Mouse (Mus musculus) MEL (cell line): ENCODE measurements around the gene Aph1c. TPM values are rescaled to one million over a fixed set of nuclear protein-coding genes. Genes with fewer than 3 reads are reported as not detected.

Experiments used
- DNase-seq: peaks from one replicate; pipeline ENCODE4 v3.0.0; 2011; ENCODE audit warnings: low read depth, low spot score
- H3K27ac ChIP-seq: 2 replicates; pipeline ENCODE4 v1.5.1; 2012; ENCODE audit warnings: low read depth, mild to moderate bottlenecking, control low read depth, low read length, moderate library complexity; ENCODE audit not compliant: control insufficient read depth
- H3K27me3 ChIP-seq, 2 experiments: fragments of 150-350 bp in 1 of 2; sonication (generic) in 1 of 2; 2 replicates each; pipeline ENCODE4 v1.6.1; 2012; ENCODE audit warnings: low read length in 2 of 2, mild to moderate bottlenecking in 2 of 2, improper control_type of control experiment in 1 of 2, moderate library complexity in 1 of 2; ENCODE audit not compliant: insufficient read depth in 2 of 2, control insufficient read depth in 1 of 2
- H3K36me3 ChIP-seq, 2 experiments: 2 replicates each; pipeline ENCODE4 v1.6.1; 2012 to 2014; ENCODE audit warnings: low read length in 2 of 2, improper control_type of control experiment in 1 of 2, inconsistent platforms in 1 of 2, mild to moderate bottlenecking in 1 of 2; ENCODE audit not compliant: insufficient read depth in 2 of 2, control insufficient read depth in 1 of 2
- H3K4me1 ChIP-seq, 2 experiments: fragments of 150-350 bp in 1 of 2; sonication (generic) in 1 of 2; 2 replicates each; pipeline ENCODE4 v1.6.1; 2012; ENCODE audit warnings: low read length in 2 of 2, improper control_type of control experiment in 1 of 2, mild to moderate bottlenecking in 1 of 2; ENCODE audit not compliant: insufficient read depth in 2 of 2, control insufficient read depth in 1 of 2
- H3K4me3 ChIP-seq, 2 experiments: fragments of 150-350 bp in 1 of 2; sonication (generic) in 1 of 2; 2 replicates each; pipeline ENCODE4 v1.5.1; 2012; ENCODE audit warnings: low read depth in 2 of 2, low read length in 2 of 2, mild to moderate bottlenecking in 2 of 2, moderate library complexity in 2 of 2, control low read depth in 1 of 2, improper control_type of control experiment in 1 of 2; ENCODE audit not compliant: control insufficient read depth in 1 of 2, insufficient read depth in 1 of 2
- H3K79me2 ChIP-seq: 2 replicates; pipeline ENCODE4 v1.6.1; 2012; ENCODE audit warnings: mild to moderate bottlenecking, low read length, moderate library complexity; ENCODE audit not compliant: control insufficient read depth, poor library complexity, insufficient read depth
- H3K9ac ChIP-seq: 2 replicates; pipeline ENCODE4 v1.6.1; 2012; ENCODE audit warnings: low read depth, mild to moderate bottlenecking, control low read depth, low read length, moderate library complexity; ENCODE audit not compliant: control insufficient read depth, poor library complexity, severe bottlenecking
- H3K9me3 ChIP-seq: fragments of 150-350 bp; sonication (generic); replicated peaks from 2 replicates; pipeline ENCODE4 v1.6.1; 2012; ENCODE audit warnings: mild to moderate bottlenecking, low read length, improper control_type of control experiment, moderate library complexity; ENCODE audit not compliant: insufficient read depth
- BHLHE40 ChIP-seq: IDR thresholded peaks from 2 replicates; pipeline ENCODE4 v1.6.1; 2012; ENCODE audit warnings: low read depth, mild to moderate bottlenecking, inconsistent platforms, low read length, improper control_type of control experiment, borderline replicate concordance
- CTCF ChIP-seq, 3 experiments: IDR thresholded peaks in 2 of 3; conservative IDR thresholded peaks in 1 of 3; 2 replicates each; pipeline ENCODE4 v1.5.1; 2011 to 2012; ENCODE audit warnings: low read length in 3 of 3, low read depth in 2 of 3, mild to moderate bottlenecking in 2 of 3, improper control_type of control experiment in 1 of 3, inconsistent platforms in 1 of 3, mixed read lengths in 1 of 3, moderate library complexity in 1 of 3; ENCODE audit not compliant: control insufficient read depth in 1 of 3, insufficient read depth in 1 of 3, poor library complexity in 1 of 3, severe bottlenecking in 1 of 3
- E2F4 ChIP-seq: IDR thresholded peaks from 2 replicates; pipeline ENCODE4 v1.6.1; 2011; ENCODE audit warnings: low read depth, low read length, improper control_type of control experiment, borderline replicate concordance
- ELF1 ChIP-seq: IDR thresholded peaks from 2 replicates; pipeline ENCODE4 v1.6.1; 2014; ENCODE audit warnings: low read depth, mild to moderate bottlenecking, inconsistent platforms, low read length, improper control_type of control experiment, moderate library complexity
- EP300 ChIP-seq, 2 experiments: IDR thresholded peaks; 2 replicates each; pipeline ENCODE4 v1.6.1; 2011; ENCODE audit warnings: improper control_type of control experiment in 2 of 2, low read length in 2 of 2, low read depth in 1 of 2, mild to moderate bottlenecking in 1 of 2
- GATA1 ChIP-seq: IDR thresholded peaks from 2 replicates; pipeline ENCODE4 v1.6.1; 2011; ENCODE audit warnings: low read depth, low read length, improper control_type of control experiment
- JUND ChIP-seq: IDR thresholded peaks from 2 replicates; pipeline ENCODE4 v1.6.1; 2011; ENCODE audit warnings: low read depth, mild to moderate bottlenecking, improper control_type of control experiment, low read length
- MEF2A ChIP-seq: IDR thresholded peaks from 2 replicates; pipeline ENCODE4 v1.6.1; 2014; ENCODE audit warnings: low read depth, mild to moderate bottlenecking, inconsistent platforms, low read length, improper control_type of control experiment; ENCODE audit not compliant: poor library complexity, insufficient replicate concordance, severe bottlenecking; ENCODE audit errors: extremely low read depth
- MXI1 ChIP-seq: IDR thresholded peaks from 2 replicates; pipeline ENCODE4 v1.6.1; 2011; ENCODE audit warnings: mild to moderate bottlenecking, low read depth, low read length, improper control_type of control experiment
- NELFE ChIP-seq: IDR thresholded peaks from 2 replicates; pipeline ENCODE4 v1.6.1; 2011; ENCODE audit warnings: low read depth, low read length, improper control_type of control experiment
- POLR2AphosphoS2 ChIP-seq: IDR thresholded peaks from 2 replicates; pipeline ENCODE4 v1.6.1; 2011; ENCODE audit warnings: low read length, improper control_type of control experiment
- RAD21 ChIP-seq: IDR thresholded peaks from 2 replicates; pipeline ENCODE4 v1.6.1; 2011; ENCODE audit warnings: mild to moderate bottlenecking, low read depth, low read length, improper control_type of control experiment
- RCOR1 ChIP-seq: IDR thresholded peaks from 2 replicates; pipeline ENCODE4 v1.6.1; 2012; ENCODE audit warnings: low read depth, mild to moderate bottlenecking, inconsistent platforms, low read length, improper control_type of control experiment
- SMC3 ChIP-seq: IDR thresholded peaks from 2 replicates; pipeline ENCODE4 v1.6.1; 2011; ENCODE audit warnings: low read depth, low read length, improper control_type of control experiment
- TAL1 ChIP-seq: IDR thresholded peaks from 2 replicates; pipeline ENCODE4 v1.6.1; 2012; ENCODE audit warnings: mild to moderate bottlenecking, inconsistent platforms, low read length, moderate library complexity, mixed read lengths
- UBTF ChIP-seq: IDR thresholded peaks from 2 replicates; pipeline ENCODE4 v1.6.1; 2012; ENCODE audit warnings: low read depth, mild to moderate bottlenecking, inconsistent platforms, low read length, improper control_type of control experiment, moderate library complexity, borderline replicate concordance; ENCODE audit not compliant: insufficient read depth
- USF2 ChIP-seq, 2 experiments: IDR thresholded peaks; 2 replicates each; pipeline ENCODE4 v1.6.1; 2011 to 2012; ENCODE audit warnings: improper control_type of control experiment in 2 of 2, low read length in 2 of 2, borderline replicate concordance in 1 of 2, inconsistent platforms in 1 of 2, low read depth in 1 of 2, mild to moderate bottlenecking in 1 of 2; ENCODE audit not compliant: insufficient read depth in 1 of 2
- ZNF384 ChIP-seq: IDR thresholded peaks from 2 replicates; pipeline ENCODE4 v1.6.1; 2012; ENCODE audit warnings: low read depth, mild to moderate bottlenecking, inconsistent platforms, low read length, improper control_type of control experiment
- polyA plus RNA-seq, 2 experiments: library from polyadenylated mRNA; stranded (reverse) in 1 of 2; unstranded in 1 of 2; fragments of >175 nt in 1 of 2; fragments of >200 nt in 1 of 2; gene quantifications; 2 replicates each; pipeline versions ENCODE4 v1.2.1 to v1.2.4; 2012; ENCODE audit warnings: low replicate concordance in 2 of 2, low read depth in 1 of 2; ENCODE audit not compliant: insufficient read length in 2 of 2, insufficient read depth in 1 of 2, missing spikeins in 1 of 2
- total RNA-seq: library from RNA; depleted of rRNA; stranded (reverse); fragments of 300-350 nt; gene quantifications from 2 replicates; pipeline ENCODE4 v1.2.3, GENCODE M21; 2012; rRNA removed

Aph1c gene
- total and polyA plus RNA-seq, 3 experiments = 0.23 to 0.39 TPM; not detected in 1

GRCm38 (mm10) chr9:66768721-66769120 is 65.8 kb downstream of the Aph1c start:
- no peaks in the 10 kb centered on the region for H3K9me3 ChIP-seq
- no peak overlapping the region for H3K27ac ChIP-seq
- H3K9ac ChIP-seq = no peak overlapping the region
- H3K4me1 ChIP-seq = no peaks in the 10 kb centered on the region
- H3K79me2 ChIP-seq = no peaks in the 10 kb centered on the region
- no peak overlapping the region for H3K4me3 ChIP-seq
- no peaks in the 10 kb centered on the region for H3K36me3 ChIP-seq
- peaks cover 3 to 7% of the 10 kb centered on the region in 2 experiments; a peak in 3 of 4 replicates for H3K27me3 ChIP-seq
- no peak for DNase-seq
- TF ChIP-seq BHLHE40 (no peak), JUND (no peak), NELFE (no peak), POLR2AphosphoS2 (no peak), MEF2A (no peak), EP300 (IDR thresholded peaks at IDR 0.05; ENCODE audit: low read depth in 1 of 2, low read length in 2 of 2) (no peak), E2F4 (no peak), MXI1 (no peak), GATA1 (no peak), TAL1 (no peak), ELF1 (no peak), SMC3 (no peak), RAD21 (no peak), RCOR1 (no peak), ZNF384 (no peak), CTCF (IDR thresholded peaks at IDR 0.05 in 2 of 3, conservative IDR thresholded peaks at IDR 0.05 in 1 of 3; ENCODE audit: control insufficient read depth in 1 of 3, insufficient read depth in 1 of 3, low read depth in 2 of 3, low read length in 3 of 3, poor library complexity in 1 of 3, severe bottlenecking in 1 of 3) (no peak), UBTF (no peak), USF2 (IDR thresholded peaks at IDR 0.05; ENCODE audit: borderline replicate concordance in 1 of 2, insufficient read depth in 1 of 2, low read depth in 1 of 2, low read length in 2 of 2) (no peak)

Other genes with a start within 250 kb of the Aph1c start
- gene Usp3, start 241.6 kb downstream of the Aph1c start, total RNA-seq = 9.8 and 11.7 TPM in 2 replicates
- gene Usp3, start 241.6 kb downstream of the Aph1c start, polyA plus RNA-seq = 100 to 1,000 TPM in 1 of 2 experiments, 10 to 100 TPM in 1; 22.0 to 534 TPM
- 0.77 and 1.1 TPM in 2 replicates for gene Car12, start 121.0 kb downstream of the Aph1c start, total RNA-seq
- gene Car12, start 121.0 kb downstream of the Aph1c start, polyA plus RNA-seq = 1 to 10 TPM in 1 of 2 experiments, not detected in 1; 1.8 TPM
- 0.04 and 0.13 TPM in 2 replicates for gene Aph1b, start 39.2 kb downstream of the Aph1c start, total RNA-seq
- under 1 TPM in 1 of 2 experiments, not detected in 1; 0.93 TPM for gene Aph1b, start 39.2 kb downstream of the Aph1c start, polyA plus RNA-seq
- not detected in 2 replicates for gene Gm10647, start 37.7 kb downstream of the Aph1c start, total RNA-seq
- not detected for gene Gm10647, start 37.7 kb downstream of the Aph1c start, polyA plus RNA-seq
- gene Rab8b, start 85.0 kb upstream of the Aph1c start, total RNA-seq = 15.0 and 16.4 TPM in 2 replicates
- gene Rab8b, start 85.0 kb upstream of the Aph1c start, polyA plus RNA-seq = 10 to 100 TPM in 1 of 2 experiments, not detected in 1; 16.1 TPM
- gene Rps27l, start 111.4 kb upstream of the Aph1c start, total RNA-seq = 502 and 524 TPM in 2 replicates
- gene Rps27l, start 111.4 kb upstream of the Aph1c start, polyA plus RNA-seq = 100 to 1,000 TPM in 1 of 2 experiments, not detected in 1; 469 TPM
- 27.0 and 28.9 TPM in 2 replicates for gene Lactb, start 140.8 kb upstream of the Aph1c start, total RNA-seq
- 100 to 1,000 TPM in 1 of 2 experiments, 10 to 100 TPM in 1; 36.9 to 108 TPM for gene Lactb, start 140.8 kb upstream of the Aph1c start, polyA plus RNA-seq
- 38.2 and 56.5 TPM in 2 replicates for gene Tpm1, start 214.7 kb upstream of the Aph1c start, total RNA-seq
- gene Tpm1, start 214.7 kb upstream of the Aph1c start, polyA plus RNA-seq = 100 to 1,000 TPM in 1 of 2 experiments, not detected in 1; 113 TPM